Mouse (Mus musculus) hindbrain, postnatal 0 days (tissue): Measurements from ENCODE around the gene Abcb8. TPM values are rescaled to one million over a fixed set of nuclear protein-coding genes. Genes with fewer than 3 reads are reported as not detected.
A peak's percentile ranks its signal among the peaks of the same experiment; 100 is the strongest.

Source experiments
- ATAC-seq: fragments of 200-750 bp; cut with Nextera tagmentation; 2 replicates; pipeline ENCODE4 v1.8.0; 2017; ENCODE audit warnings: mild to moderate bottlenecking, moderate TSS enrichment, moderate library complexity
- DNase-seq: peaks from one replicate; pipeline ENCODE4 v3.0.0-alpha.2; 2015; ENCODE audit warnings: low spot score
- H3K27ac ChIP-seq: fragments of 300-500 bp; sonication (generic); 2 replicates; pipeline ENCODE4 v1.5.1; 2014; ENCODE audit warnings: mild to moderate bottlenecking
- H3K27me3 ChIP-seq: fragments of 300-500 bp; sonication (generic); 2 replicates; pipeline ENCODE4 v1.6.1; 2014; ENCODE audit warnings: low read length, mixed read lengths; ENCODE audit not compliant: insufficient read depth
- H3K36me3 ChIP-seq: fragments of 300-500 bp; sonication (generic); 2 replicates; pipeline ENCODE4 v1.6.1; 2014; ENCODE audit warnings: low read length, mixed read lengths; ENCODE audit not compliant: insufficient read depth
- H3K4me1 ChIP-seq: fragments of 300-500 bp; sonication (generic); 2 replicates; pipeline ENCODE4 v1.6.1; 2014; ENCODE audit warnings: antibody characterized with exemption, low read length, mixed read lengths; ENCODE audit not compliant: insufficient read depth
- H3K4me2 ChIP-seq: fragments of 300-500 bp; sonication (generic); 2 replicates; pipeline ENCODE4 v1.6.1; 2014; ENCODE audit warnings: low read depth, mild to moderate bottlenecking, low read length, moderate library complexity, mixed read lengths
- H3K4me3 ChIP-seq: fragments of 300-500 bp; sonication (generic); 2 replicates; pipeline ENCODE4 v1.5.1; 2014; ENCODE audit warnings: low read length
- H3K9ac ChIP-seq: fragments of 300-500 bp; sonication (generic); replicated peaks from 2 replicates; pipeline ENCODE4 v1.6.1; 2014; ENCODE audit warnings: mild to moderate bottlenecking, low read length, moderate library complexity, mixed read lengths
- H3K9me3 ChIP-seq: fragments of 300-500 bp; sonication (generic); 2 replicates; pipeline ENCODE4 v1.6.1; 2016; ENCODE audit warnings: low read length, mixed read lengths
- CTCF ChIP-seq: IDR thresholded peaks from 2 replicates; pipeline ENCODE4 v1.5.1; 2016; ENCODE audit warnings: antibody characterized with exemption, control low read depth, low read depth
- WGBS: fragments of 180-500 bp; shearing (Covaris S2); extraction: QIAGEN DNeasy Blood & Tissue Kit; methylation state at CpG from one replicate; pipeline ENCODE4 v1.1.7; 2014; 5-methylcytosine and 5-hydroxymethylcytosine counted together
- polyA plus RNA-seq: library from polyadenylated mRNA; unstranded; fragments of >200 nt; fragmentation: Nextera tagmentation; extraction: Ambion mirVana; gene quantifications from 2 replicates; pipeline ENCODE4 v1.2.1, GENCODE M21; 2015
- total RNA-seq: library from RNA; depleted of rRNA; stranded (reverse); fragments of >200 nt; gene quantifications from 2 replicates; pipeline ENCODE4 v1.2.3, GENCODE M21; 2014

The Abcb8 gene
- total and polyA plus RNA-seq, 2 experiments from 2014 or later: 43.5 to 90.6 TPM

GRCm38 (mm10) chr5:24423129-24424003 lies 29.9 kb downstream of the Abcb8 start, which contains the start of the genes Cdk5 and Slc4a2:
Cdk5 (minus strand) TSS chr5:24423530.
Slc4a2 (plus strand) TSS chr5:24423837.
- peaks cover 12% of the 10 kb centered on the region for H3K4me1 ChIP-seq
- under 1% methylated on average over 46 of the region's 46 CpGs for WGBS

GRCm38 (mm10) chr5:24424004-24424781 lies 30.7 kb downstream of the Abcb8 start:
- ATAC-seq (no peak), DNase-seq (no peak)
- Histone ChIP-seq H3K27ac (peak overlapping the region; percentile 90), H3K4me2 (peak overlapping the region; percentile 87), H3K4me3 (peak overlapping the region; percentile 68), H3K36me3 (peaks cover 13% of the 10 kb centered on the region), H3K27me3 (no peaks in the 10 kb centered on the region), H3K4me1 (peaks cover 12% of the 10 kb centered on the region), H3K9ac (peak overlapping the region; percentile 73), H3K9me3 (no peaks in the 10 kb centered on the region)
- 9% methylated on average over 21 of the region's 21 CpGs for WGBS
- 0 out of 2 replicates have a peak, but pooled peaks have one; percentile 1 for TF ChIP-seq CTCF

More at GRCm38 (mm10) chr5:24423129-24424003, 29.9 kb downstream of the Abcb8 start, which contains the start of the genes Cdk5 and Slc4a2:
- Histone ChIP-seq H3K4me3 (peak within 1 kb of the TSS; percentile 68), H3K36me3 (peaks cover 15% of the 10 kb centered on the region), H3K9ac (peak within 1 kb of the TSS; percentile 73), H3K4me2 (peak within 1 kb of the TSS; percentile 87), H3K9me3 (no peaks in the 10 kb centered on the region), H3K27ac (peak within 1 kb of the TSS; percentile 90), H3K27me3 (no peaks in the 10 kb centered on the region)
- TF ChIP-seq CTCF: no peak; the same call in none of the 2 replicates
- peak; percentile 96 for ATAC-seq
- peak; percentile 100 for DNase-seq

DNA sequence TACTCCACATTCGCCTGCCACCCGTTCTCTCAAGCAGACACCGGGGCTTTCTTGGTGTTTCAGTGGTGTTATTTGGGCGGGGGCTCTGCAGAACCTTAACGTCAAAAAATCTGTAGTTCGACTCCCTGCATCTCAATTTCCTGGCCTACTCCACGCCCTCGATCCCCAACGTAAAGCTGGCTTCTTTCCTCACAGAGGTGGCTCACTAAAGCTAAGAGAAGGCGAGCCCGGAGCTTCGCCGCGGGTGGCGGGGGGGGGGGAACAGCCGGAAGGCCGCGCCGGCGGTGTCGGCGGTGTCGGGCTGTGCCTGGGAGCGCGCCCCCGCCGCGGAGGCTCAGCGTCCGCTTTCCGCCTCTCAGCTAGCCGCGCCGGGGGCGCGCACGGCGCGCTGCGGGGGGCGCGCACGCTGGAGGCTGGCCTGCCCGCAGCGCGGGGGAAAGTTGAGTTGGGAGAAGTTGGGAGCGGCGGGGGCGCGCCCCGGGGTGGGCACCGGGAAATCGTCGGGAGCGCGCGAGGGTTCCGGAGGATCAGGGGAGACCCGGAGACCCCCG lies 31.5 kb downstream of the Abcb8 start:
- under 1% methylated on average over 54 of the region's 60 CpGs for WGBS
- peak overlapping the region; percentile 68 for H3K4me3 ChIP-seq
- no peak for ATAC-seq
- DNase-seq: peak; percentile 94
- H3K4me2 ChIP-seq: peak overlapping the region; percentile 87
- H3K36me3 ChIP-seq: peaks cover 7% of the 10 kb centered on the region; the same call in 1 of the 2 replicates
- peak overlapping the region; percentile 73 for H3K9ac ChIP-seq
- no peaks in the 10 kb centered on the region for H3K27me3 ChIP-seq
- H3K9me3 ChIP-seq: no peaks in the 10 kb centered on the region
- H3K4me1 ChIP-seq: peaks cover 12% of the 10 kb centered on the region
- TF ChIP-seq CTCF: no peak
- H3K27ac ChIP-seq: peak overlapping the region; percentile 90

DNA sequence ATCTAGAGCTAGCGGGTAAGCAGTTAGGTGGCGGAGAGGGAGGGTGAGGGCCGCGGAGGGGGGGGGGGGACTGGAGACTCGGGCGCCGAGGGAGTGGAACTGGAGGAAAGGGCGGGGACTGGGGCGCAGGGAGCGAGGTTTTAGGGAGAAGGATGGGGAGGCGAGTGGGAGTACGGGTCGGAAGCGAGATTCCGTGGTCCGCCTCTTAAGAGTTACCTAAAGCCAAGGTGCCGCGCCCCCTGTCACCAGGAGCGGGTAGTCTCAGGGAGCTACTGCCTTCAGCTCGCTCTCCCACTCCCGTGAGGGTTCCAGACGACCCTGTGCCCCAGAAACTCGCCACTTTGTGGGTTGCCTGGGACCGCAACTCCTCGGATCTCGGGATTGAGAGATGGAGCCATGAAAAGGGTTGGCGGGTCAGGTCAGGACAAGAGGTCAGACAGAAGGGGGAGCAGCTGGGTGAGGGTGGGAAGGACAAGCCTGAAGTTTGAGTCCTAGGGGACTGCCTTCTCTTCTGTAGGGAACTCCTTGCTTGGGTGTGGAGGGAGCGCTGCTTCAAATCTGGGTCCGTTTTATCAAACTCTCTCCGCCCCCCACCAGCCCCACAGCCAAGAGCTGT lies 32.1 kb downstream of the Abcb8 start:
- Histone ChIP-seq H3K36me3 (peaks cover 11% of the 10 kb centered on the region; the same call in 1 of the 2 replicates), H3K4me3 (peak overlapping the region; percentile 68), H3K9ac (peak overlapping the region; percentile 73), H3K9me3 (no peaks in the 10 kb centered on the region), H3K4me1 (peaks cover 12% of the 10 kb centered on the region), H3K27ac (peak overlapping the region; percentile 90), H3K27me3 (no peaks in the 10 kb centered on the region), H3K4me2 (peak overlapping the region; percentile 87)
- WGBS: 1% methylated on average over 17 of the region's 30 CpGs
- ATAC-seq: no peak
- TF ChIP-seq CTCF: peak; percentile 47
- peak; percentile 49 for DNase-seq

DNA sequence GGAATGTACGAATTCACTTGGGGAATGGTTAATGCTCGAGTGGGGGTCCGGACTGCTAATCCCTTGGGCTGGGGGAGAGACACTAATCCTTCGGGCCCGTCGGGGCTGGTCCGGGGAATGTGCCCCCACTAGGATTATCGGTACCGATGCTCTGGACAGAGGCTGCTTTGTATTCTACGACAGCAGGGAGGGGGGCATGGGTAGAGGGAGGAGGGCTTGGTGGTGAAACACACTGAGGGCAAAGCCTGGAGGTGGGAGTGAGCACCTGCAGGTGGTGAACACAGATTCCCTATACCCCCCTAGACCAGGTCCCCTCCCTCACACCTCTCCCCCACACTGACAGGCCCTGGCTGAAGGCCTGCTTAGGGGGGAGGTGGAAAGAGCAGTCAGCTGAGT lies 32.6 kb downstream of the Abcb8 start:
- Histone ChIP-seq H3K9ac (peak overlapping the region; percentile 73), H3K4me1 (peaks cover 12% of the 10 kb centered on the region), H3K36me3 (peaks cover 11% of the 10 kb centered on the region; the same call in 1 of the 2 replicates), H3K27ac (no peak overlapping the region), H3K27me3 (no peaks in the 10 kb centered on the region), H3K4me3 (peak overlapping the region; percentile 68), H3K4me2 (peak overlapping the region; percentile 87), H3K9me3 (no peaks in the 10 kb centered on the region)
- TF ChIP-seq CTCF: no peak
- no peak for ATAC-seq
- DNase-seq: no peak
- 4% methylated on average over 10 of the region's 10 CpGs for WGBS
